Mouse (Mus musculus) R1 (cell line): ENCODE measurements around the gene Vps54.
"Not testable (repeated sequence)": the region's sequence is repeated elsewhere in the genome, so short reads cannot be mapped to it uniquely, and the experiment has no call there.

Experiments
- DNase-seq: peaks from one replicate; pipeline ENCODE4 v3.0.0-alpha.2; 2018; ENCODE audit warnings: low read depth, low spot score

Vps54 gene

GRCm38 (mm10) chr11:21239763-21240509 lies 855 bp downstream of the Vps54 start:
- DNase-seq, result no peak

- DNase-seq, result peak; percentile 26
Observed at GRCm38 (mm10) chr11:21241351-21241750, 2.3 kb downstream of the Vps54 start.

- DNase-seq, result no peak
Observed at GRCm38 (mm10) chr11:21247203-21247865, 8.3 kb downstream of the Vps54 start.

- DNase-seq, result no peak
Observed at GRCm38 (mm10) chr11:21247940-21248339, 8.9 kb downstream of the Vps54 start.

GRCm38 (mm10) chr11:21250366-21250765 lies 11.3 kb downstream of the Vps54 start:
- no peak for DNase-seq

- peak; percentile 79 for DNase-seq
Observed at GRCm38 (mm10) chr11:21258611-21259010, 19.5 kb downstream of the Vps54 start.

- no peak for DNase-seq
Observed at GRCm38 (mm10) chr11:21265423-21265822, 26.3 kb downstream of the Vps54 start.

- DNase-seq, result no peak
Observed at GRCm38 (mm10) chr11:21276151-21276550, 37.1 kb downstream of the Vps54 start.

GRCm38 (mm10) chr11:21286391-21286790 lies 47.3 kb downstream of the Vps54 start:
- no peak for DNase-seq

- DNase-seq, result not testable (repeated sequence)
Observed at GRCm38 (mm10) chr11:21288153-21288552, 49.1 kb downstream of the Vps54 start.

GRCm38 (mm10) chr11:21295486-21295885 lies 56.4 kb downstream of the Vps54 start:
- no peak for DNase-seq

- no peak for DNase-seq
Observed at GRCm38 (mm10) chr11:21303619-21304018, 64.5 kb downstream of the Vps54 start.

- DNase-seq, result no peak
Observed at GRCm38 (mm10) chr11:21307078-21307668, 68.1 kb downstream of the Vps54 start.

GRCm38 (mm10) chr11:21308119-21308518 lies 69.0 kb downstream of the Vps54 start:
- DNase-seq, result peak; percentile 32

GRCm38 (mm10) chr11:21309516-21309915 lies 70.4 kb downstream of the Vps54 start:
- DNase-seq, result no peak

GRCm38 (mm10) chr11:21313922-21314657 lies 75.0 kb downstream of the Vps54 start:
- DNase-seq, result no peak

GRCm38 (mm10) chr11:21321577-21321976 lies 82.5 kb downstream of the Vps54 start:
- DNase-seq, result no peak

GRCm38 (mm10) chr11:21322349-21322748 lies 83.3 kb downstream of the Vps54 start:
- peak; percentile 41 for DNase-seq

GRCm38 (mm10) chr11:21325781-21326180 lies 86.7 kb downstream of the Vps54 start:
- DNase-seq, result no peak

- DNase-seq, result peak; percentile 46
Observed at GRCm38 (mm10) chr11:21326770-21327169, 87.7 kb downstream of the Vps54 start.

GRCm38 (mm10) chr11:21327486-21327885 lies 88.4 kb downstream of the Vps54 start:
- no peak for DNase-seq

- no peak for DNase-seq
Observed at GRCm38 (mm10) chr11:21328141-21328540, 89.1 kb downstream of the Vps54 start.
